Mouse (Mus musculus) embryo, embryonic 11 days (tissue): ENCODE data around the gene Rnase10.
A peak's percentile ranks its signal among the peaks of the same experiment; 100 is the strongest.
"Not testable (repeated sequence)": the region's sequence is repeated elsewhere in the genome, so short reads cannot be mapped to it uniquely, and the experiment has no call there.

Experiments
- DNase-seq: peaks from one replicate; pipeline ENCODE4 v3.0.0-alpha.2; 2015

The Rnase10 gene

DNA sequence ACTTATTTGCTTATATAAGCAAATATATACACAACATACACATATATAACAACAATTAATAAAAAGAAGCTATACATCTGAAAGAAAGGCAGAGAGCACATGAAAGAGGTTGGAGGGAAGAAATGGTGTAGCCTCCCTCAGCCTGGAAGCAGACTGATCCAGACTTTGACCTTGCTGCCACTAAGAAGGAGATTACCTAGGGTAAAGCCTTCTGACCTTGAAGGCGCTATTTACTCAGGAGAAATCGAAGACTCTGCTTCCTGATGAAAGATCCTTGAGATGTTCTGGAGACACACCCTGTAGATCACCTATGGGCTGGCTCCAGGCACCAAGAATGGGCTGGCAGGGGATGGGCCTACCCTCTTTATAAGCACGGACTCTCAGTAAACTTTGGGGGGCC is 7.2 kb downstream of the Rnase10 start:
- not testable (repeated sequence) for DNase-seq

DNA sequence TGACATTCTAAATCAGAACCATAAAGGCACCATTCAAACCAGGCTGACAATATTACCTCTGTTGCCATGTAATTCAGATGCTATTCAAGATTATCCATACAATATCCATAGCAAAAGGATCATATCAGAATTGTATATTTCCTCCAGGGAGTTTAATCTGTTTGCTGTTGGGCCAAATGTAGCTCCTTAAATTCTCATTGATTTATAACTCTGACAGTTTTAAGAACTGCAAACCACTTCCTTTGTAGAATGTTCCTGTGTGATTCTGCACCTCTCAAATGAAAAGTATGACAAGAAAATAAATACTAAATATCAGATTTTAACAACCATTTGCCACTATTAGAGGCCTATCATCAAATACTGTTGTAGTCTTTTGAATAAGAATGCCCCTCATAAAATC is 8.2 kb downstream of the Rnase10 start:
- no peak for DNase-seq

DNA sequence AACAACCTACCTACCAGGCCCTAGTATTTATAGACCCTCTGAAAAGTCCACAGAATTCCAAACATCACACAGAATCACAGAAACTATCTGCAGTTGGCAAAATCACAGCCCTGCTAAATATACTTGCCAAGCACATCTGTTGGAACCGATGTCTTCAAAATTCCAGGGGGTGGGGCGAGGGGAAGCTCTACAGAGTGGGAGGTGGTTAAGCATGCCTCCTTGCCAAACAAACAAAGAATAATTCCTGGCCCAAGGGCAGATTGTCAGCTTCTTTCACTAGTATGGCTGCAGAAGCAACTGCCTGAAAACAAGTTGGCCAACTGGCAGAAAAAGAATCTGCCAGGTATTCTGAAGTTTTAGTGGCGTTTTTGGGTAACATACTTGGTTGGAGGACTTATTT is 9.7 kb downstream of the Rnase10 start:
- DNase-seq, result no peak

DNA sequence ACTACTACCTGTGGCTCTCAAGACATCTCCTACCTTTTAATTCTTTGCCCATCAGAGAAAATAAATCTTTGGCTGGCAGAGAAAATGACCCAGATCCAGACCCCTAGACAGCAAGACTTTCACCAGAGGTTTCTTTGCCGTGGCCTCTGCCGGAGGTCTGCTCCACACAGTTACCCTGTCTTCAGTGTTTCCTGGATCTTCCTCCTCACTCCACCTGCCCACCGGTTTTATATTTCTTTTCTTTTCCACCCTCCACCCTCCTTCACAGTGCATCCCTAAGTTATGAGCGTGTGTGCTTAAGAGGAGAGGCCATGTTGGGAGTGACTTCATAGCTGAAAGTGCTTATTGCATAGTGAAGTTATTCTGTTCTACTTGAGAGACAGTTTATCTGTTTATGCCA is 15.9 kb downstream of the Rnase10 start:
- no peak for DNase-seq

DNA sequence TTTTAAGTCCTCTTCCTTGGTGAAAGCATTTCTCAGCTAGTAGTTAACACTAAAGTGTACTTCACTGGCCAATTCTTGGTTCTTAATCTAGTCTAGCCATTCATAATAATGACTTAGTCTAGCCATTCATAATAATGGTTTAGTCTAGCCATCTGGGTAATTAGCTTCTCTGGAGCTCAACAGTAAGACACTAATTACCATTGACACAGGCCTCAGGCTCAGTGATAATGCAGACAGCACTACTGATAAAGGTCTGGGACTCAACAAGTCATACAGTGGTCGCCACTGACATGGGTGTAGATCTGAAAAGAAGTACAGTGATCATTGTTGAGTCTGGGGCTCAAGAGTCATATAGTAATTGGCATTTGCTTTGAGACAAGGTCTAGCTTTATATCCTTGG is 17.3 kb downstream of the Rnase10 start:
- DNase-seq, result no peak

DNA sequence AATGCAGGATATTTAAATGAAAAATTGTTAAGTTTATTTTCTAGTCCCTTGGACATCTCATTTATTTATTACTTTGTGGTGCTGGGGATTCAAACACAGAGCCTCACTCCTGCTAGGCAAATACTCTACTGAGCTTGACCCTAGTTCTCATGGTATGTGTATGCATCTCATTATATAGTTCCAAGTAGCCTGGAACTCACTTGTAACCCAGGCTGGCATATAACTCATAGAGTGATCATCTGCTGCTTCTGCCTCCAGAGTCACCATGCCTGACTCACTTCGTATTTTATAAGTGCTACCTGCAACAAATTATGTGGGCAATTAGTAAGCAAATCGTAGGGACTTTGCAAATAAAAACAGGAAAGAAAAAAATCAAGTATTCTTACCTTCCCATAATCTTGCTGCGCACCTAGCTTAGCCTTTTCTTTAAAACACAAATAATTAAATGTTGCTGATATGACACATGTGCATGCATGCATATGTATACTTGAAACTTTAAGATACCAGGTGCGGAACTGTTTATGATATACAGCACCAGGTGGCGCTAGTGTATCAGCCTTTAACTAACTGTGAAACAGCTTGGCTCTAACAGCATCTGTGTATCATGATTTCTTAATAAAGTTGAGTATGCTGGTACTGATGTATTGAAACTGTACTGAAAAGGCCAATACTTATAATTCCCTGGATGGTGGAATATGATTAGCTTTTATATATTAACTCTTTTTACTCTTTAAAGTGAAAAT is 19.0 kb downstream of the Rnase10 start:
- peak; percentile 81 for DNase-seq

DNA sequence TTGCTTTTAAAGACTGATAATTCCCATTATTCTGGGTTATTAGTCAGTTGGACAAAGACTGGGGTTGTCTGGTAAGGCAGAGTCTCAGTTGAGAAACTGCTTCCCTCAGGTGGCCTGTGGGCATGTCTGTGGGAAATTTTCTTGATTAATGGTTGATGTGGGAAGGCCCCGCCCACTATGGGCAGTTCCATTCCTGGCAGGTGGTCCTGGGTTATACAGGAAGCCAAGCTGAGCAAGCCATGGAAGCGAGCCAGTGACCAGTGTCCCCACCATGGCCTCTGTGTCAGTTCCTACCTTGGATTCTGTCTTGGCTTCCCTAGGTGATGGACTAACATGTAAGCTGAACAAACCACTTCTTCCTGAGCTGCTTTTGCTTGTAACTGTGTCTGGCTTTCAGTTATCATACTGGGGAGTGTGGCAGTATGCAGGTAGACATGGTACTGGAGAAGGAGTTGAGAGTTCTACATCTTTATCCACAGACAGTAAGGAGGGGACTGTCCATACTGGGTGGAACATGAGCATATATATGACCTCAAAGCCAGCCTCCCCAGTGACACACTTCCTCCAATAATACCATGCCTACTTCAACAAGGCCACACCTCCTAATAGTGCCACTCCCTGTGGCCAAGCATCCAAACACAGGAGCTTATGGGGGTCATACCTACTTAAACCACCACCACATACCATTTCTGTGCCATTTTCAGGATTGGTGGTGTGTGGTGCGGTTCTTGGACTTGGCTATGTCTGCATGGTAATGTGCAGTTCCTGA is 20.0 kb downstream of the Rnase10 start:
- no peak for DNase-seq

DNA sequence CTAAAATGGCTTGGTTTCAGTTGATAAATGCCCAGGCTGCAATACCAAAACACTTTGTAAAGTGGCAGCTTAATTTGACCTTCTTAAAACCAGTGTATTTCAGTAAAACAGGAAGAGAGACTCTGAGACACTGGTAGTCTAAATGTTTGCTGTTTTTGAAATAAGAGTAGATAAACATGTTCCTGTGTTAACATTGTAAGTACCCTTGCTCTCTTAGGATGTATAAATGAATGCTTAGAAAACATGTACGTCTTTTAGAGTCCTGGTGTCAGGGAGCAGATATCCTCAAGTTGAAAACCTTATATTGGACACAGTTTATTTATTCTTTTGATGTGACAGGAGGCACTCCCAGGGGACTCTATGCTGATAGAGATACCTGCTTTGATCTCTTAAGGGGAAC is 27.7 kb downstream of the Rnase10 start:
- DNase-seq, result no peak

DNA sequence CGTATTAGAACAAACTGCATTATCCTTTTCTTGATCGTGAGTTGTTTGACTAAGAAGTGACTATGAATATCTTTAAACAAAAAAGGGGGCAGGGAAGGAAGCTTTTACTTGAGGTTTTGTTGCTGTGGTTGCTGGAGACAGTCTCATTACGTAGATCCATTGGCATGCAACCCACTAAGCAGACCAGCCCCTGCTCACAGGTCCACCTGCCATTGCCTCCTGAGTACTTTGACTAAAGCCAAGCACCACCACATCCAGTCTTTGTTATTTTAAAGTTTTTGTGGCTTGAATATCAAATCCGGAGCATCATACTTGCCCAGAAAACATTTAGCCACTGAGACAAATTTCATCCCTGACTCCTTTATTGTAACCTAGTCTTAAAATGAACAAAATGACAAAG is 28.7 kb downstream of the Rnase10 start:
- no peak for DNase-seq

DNA sequence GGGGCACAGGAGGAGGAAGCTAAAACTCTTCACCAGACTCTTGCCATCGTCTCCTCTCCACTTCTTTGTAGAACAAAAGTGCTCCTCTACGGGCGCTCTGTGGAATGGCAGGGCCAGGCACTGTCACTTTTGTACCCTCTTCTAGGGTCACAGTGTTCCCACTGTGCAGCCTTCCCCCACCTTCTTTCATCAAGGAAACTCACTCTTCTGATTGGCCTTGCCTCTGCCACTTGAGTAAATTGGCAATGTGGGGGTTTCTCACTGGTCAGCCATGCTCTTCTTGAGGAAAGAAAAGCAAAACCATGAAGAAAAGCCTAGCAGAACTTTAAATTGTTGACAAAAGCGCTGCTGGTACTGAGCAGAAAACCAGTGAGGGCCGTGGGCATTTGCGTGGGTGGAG is 34.2 kb downstream of the Rnase10 start, which contains the start of gene Rnase9:
TSS of gene Rnase9 (minus strand) at position 101 of the 400 bp plus-strand sequence.
- no peak for DNase-seq

DNA sequence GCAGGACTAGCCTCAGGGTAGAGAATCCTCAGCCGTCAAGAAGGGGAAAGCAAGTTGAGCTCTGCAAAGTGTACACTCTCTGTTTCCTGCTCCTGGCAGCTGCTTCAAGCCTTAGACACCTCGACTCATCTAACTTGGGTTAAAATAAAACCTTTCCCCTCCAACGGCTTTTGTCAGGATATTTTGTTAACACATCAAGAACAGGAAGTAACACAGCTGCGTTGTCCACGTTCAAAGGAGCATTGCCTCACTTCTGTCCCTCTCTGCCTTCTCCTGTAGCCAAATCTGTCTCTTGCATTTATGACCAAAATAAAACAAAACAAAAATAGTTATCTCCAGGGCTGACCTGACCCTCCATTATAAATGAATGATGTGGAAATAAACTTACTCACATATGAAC is 40.3 kb downstream of the Rnase10 start:
- DNase-seq, result no peak

DNA sequence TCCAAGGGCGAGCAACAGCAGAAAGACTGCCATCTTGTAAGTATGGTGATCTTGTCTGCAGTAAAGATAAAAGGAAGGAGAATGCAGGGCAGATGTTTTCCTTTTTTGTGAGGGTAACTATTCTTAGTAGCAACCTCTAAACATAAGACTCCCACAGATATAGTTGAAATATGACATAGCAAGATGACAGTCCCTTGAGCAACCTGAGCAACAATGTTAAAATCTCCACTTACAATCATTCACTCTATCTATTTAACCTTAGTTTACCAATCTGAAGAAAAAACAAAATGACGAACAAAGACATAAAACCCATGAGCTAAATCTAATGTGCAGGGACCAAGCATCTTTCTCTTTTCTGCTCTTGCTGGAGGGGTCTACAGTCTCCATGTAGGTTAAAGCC is 42.5 kb downstream of the Rnase10 start, which contains the start of gene Rnase11:
TSS of gene Rnase11 (minus strand) at position 101 of the 400 bp plus-strand sequence.
- DNase-seq, result no peak

DNA sequence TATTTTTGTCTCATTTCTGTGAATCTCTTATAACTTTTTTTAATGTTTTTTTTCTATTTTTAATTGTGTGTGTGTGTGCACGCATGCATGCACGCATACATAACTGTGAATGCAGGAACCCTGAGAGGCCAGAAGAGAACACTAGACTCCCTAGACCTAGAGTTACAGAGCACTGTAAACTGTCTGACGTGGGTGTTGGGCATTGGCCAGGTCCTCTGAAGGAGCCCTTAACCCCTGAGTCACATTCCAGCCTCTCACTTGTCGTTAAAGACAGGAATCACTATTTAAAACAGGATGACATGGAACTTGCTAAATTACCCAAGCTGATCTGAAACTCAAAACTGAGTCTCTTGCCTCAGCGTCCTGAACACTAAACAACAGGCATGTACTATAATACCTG is 44.4 kb downstream of the Rnase10 start:
- no peak for DNase-seq

DNA sequence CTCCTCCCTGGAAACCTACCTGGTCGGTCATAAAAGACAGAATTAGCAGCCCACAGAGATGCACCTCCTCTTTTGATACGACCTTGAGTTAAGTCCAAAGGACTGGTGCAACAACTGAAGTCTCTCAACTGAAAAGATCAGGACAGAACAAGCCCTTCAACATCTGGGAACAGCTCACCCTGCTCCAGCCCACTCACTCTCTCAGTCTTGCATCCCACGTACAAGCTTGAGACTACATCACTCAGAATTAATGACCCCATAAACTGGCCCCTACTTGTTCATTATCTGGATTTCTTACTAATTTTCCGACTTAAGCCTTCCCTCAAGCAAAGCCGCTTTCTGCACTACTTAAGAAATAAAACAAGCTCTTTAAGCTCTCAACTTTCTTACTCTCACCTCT is 45.6 kb downstream of the Rnase10 start:
- no peak for DNase-seq

DNA sequence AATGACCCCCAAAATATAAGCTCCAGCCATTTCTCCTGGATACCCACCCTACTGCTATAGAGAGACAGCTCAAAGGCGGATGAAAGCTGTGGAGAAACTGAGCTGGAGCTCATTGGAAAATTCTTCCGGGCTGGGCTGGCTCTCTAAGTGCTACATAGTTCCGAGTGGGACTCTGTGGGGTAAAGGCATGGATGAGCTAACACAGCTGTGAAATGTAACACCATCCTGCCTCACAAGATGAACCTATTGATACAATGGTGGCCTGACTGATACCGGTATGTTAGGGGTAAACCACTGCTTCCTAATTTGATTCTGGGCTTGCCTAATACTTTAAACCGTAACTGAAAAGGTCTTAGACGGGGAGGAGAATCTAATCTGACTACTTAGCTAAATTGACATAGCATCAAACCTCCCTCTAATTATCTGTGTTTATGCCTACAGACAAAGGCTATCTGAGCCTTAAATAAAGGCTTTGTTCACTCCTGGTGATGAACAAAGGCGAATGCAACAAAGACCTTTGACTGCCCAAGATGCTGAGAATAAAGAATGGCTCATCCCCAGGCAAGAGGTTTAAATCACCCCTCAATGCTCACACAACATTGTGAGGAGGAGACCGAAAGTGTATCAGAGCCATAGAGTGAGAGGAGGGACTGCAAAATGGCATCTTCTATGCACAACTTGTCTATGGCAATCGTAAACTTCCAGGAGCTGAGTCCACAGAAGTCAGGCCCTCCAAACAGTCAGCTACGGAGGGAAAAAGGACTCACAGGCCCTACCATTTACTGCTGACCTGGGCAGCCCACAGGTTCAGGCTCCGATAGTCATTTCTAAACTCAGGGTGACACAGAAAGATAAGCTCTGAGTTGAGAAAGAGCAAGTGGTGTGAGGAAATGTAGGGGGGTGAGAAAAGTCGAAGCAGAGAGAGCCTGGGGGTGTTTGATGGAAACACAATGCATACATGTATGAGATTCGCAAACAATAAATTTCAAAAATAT is 47.0 kb downstream of the Rnase10 start:
- no peak for DNase-seq

DNA sequence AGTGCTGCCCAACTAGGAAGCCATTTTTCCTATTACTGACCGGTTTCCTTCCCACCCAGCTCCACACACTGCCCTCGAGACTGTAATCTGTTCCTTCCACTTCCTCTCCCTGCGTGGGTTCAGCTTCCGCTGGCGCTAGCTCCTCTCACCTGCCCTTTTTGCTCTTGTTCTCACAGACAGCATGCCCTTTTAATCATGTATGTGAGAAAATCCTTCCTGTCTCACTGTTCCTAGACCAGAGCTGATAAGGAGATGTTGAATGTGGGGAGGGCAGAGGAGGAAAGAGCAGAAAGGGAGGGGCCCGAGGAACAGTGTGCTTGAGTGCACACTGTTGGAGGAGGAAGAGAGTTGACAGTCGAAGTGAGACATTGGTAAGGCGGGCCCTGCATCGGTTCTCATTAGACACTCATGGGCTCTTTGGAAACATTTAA is 49.9 kb downstream of the Rnase10 start, which contains the start of gene Rnase12:
TSS of gene Rnase12 (minus strand) at position 261 of the 431 bp plus-strand sequence.
- DNase-seq, result no peak
